ENCODE assay signal across 8 mouse cellular contexts in genomic region chr7:67562176-67562575, GRCm38 (mm10).
A peak's percentile ranks its signal among the peaks of the same experiment; 100 is the strongest.
DNase-seq lines count a peak whose midpoint lies in the region; ATAC-seq and TF ChIP-seq lines count a peak whose summit lies in the region.

No protein-coding gene starts in this region.

- no peaks in the 10 kb centered on the region for H3K4me1 ChIP-seq in thymus, adult 2 months (replicated peaks; ENCODE audit: control insufficient read depth, insufficient read depth, low read length)
- H3K4me1 ChIP-seq in hindbrain, embryonic 11.5 days (replicated peaks; ENCODE audit: control insufficient read depth, insufficient read depth, low read length): no peaks in the 10 kb centered on the region

- no peaks in the 10 kb centered on the region for H3K9me3 ChIP-seq in hindbrain, embryonic 11.5 days (ENCODE audit: control insufficient read depth, low read length)

- ATAC-seq in frontal cortex, adult (ENCODE audit: low TSS enrichment): no peak
- ATAC-seq in hindbrain, embryonic 11.5 days (ENCODE audit: low FRiP score): no peak
- ATAC-seq in monocyte, adult 5-6 weeks (replicated peaks; ENCODE audit: insufficient number of reproducible peaks, low FRiP score, low TSS enrichment, poor library complexity, severe bottlenecking): no peak

- no peak overlapping the region for H3K4me2 ChIP-seq in hindbrain, embryonic 11.5 days (replicated peaks; ENCODE audit: low read depth, low read length)

- WGBS in thymus, adult 2 months: 96% methylated on average over 12 of the region's 12 CpGs
- 63% methylated on average over 12 of the region's 12 CpGs for WGBS in hindbrain, embryonic 11.5 days

- peak overlapping the region; percentile 59 for H3K4me3 ChIP-seq in gastrocnemius, adult 2 months
- H3K4me3 ChIP-seq in thymus, adult 2 months (ENCODE audit: control insufficient read depth, insufficient read depth, low read length): no peak overlapping the region
- no peak overlapping the region for H3K4me3 ChIP-seq in hindbrain, embryonic 11.5 days (ENCODE audit: low read depth, low read length)

- TF ChIP-seq CTCF in gastrocnemius, adult 2 months (IDR thresholded peaks at IDR 0.05): no peak
- TF ChIP-seq CTCF in thymus, adult 2 months (IDR thresholded peaks at IDR 0.05; ENCODE audit: borderline replicate concordance, control insufficient read depth, extremely low read depth, insufficient read depth, low read length, poor library complexity): no peak

- peak overlapping the region; percentile 88 for H3K27ac ChIP-seq in gastrocnemius, adult 2 months
- no peak overlapping the region for H3K27ac ChIP-seq in thymus, adult 2 months (ENCODE audit: control insufficient read depth, insufficient read depth, low read length)
- no peak overlapping the region for H3K27ac ChIP-seq in hindbrain, embryonic 11.5 days (ENCODE audit: low read depth, low read length)

- DNase-seq in urinary bladder, postnatal 14 days (ENCODE audit: low spot score): peak; percentile 18
- no peak for DNase-seq in urinary bladder, postnatal 25 days (ENCODE audit: low spot score)
- peak; percentile 75 for DNase-seq in gastrocnemius, adult 2 months
- peak; percentile 76 for DNase-seq in kidney, adult 9 months
- DNase-seq in thymus, adult 2 months: no peak
- no peak for DNase-seq in hindbrain, embryonic 11.5 days (ENCODE audit: low spot score)

- no peaks in the 10 kb centered on the region for H3K36me3 ChIP-seq in thymus, adult 2 months (ENCODE audit: control insufficient read depth, insufficient read depth, low read length)
- H3K36me3 ChIP-seq in hindbrain, embryonic 11.5 days (ENCODE audit: control insufficient read depth, insufficient read depth, low read length): no peaks in the 10 kb centered on the region

- intact Hi-C loops in gastrocnemius, adult 2 months (cut with DNase I): loop anchor here (5.0 kb wide), 1 partner anchor 55 kb away; no protein-coding TSS in a partner anchor

- H3K9ac ChIP-seq in hindbrain, embryonic 11.5 days (ENCODE audit: low read depth, low read length): no peak overlapping the region

- TF ChIP-seq POLR2A in thymus, adult 2 months (IDR thresholded peaks at IDR 0.05; ENCODE audit: control insufficient read depth, extremely low read depth, insufficient read depth, low read length, poor library complexity): no peak

- H3K27me3 ChIP-seq in thymus, adult 2 months (ENCODE audit: control insufficient read depth, insufficient read depth, low read length): no peaks in the 10 kb centered on the region
- H3K27me3 ChIP-seq in hindbrain, embryonic 11.5 days (ENCODE audit: control insufficient read depth, insufficient read depth, low read length): no peaks in the 10 kb centered on the region

Comparison
In these comparisons a context has a peak if more than half of its experiments do, and no peak if none do; other contexts are left out.
1. DNase-seq: peak in urinary bladder, postnatal 14 days (single experiment), gastrocnemius, adult 2 months (single experiment) and kidney, adult 9 months (single experiment); none in urinary bladder, postnatal 25 days (single experiment), thymus, adult 2 months (single experiment) and hindbrain, embryonic 11.5 days (single experiment).